Mouse (Mus musculus) MEL (cell line): Measurements from ENCODE around the gene Fam57a.

Experiments used
- CTCF ChIP-seq, 3 experiments: IDR thresholded peaks in 2 of 3; conservative IDR thresholded peaks in 1 of 3; 2 replicates each; pipeline ENCODE4 v1.5.1; 2011 to 2012; ENCODE audit warnings: low read length in 3 of 3, low read depth in 2 of 3, mild to moderate bottlenecking in 2 of 3, improper control_type of control experiment in 1 of 3, inconsistent platforms in 1 of 3, mixed read lengths in 1 of 3, moderate library complexity in 1 of 3; ENCODE audit not compliant: control insufficient read depth in 1 of 3, insufficient read depth in 1 of 3, poor library complexity in 1 of 3, severe bottlenecking in 1 of 3
- EP300 ChIP-seq, 2 experiments: IDR thresholded peaks; 2 replicates each; pipeline ENCODE4 v1.6.1; 2011; ENCODE audit warnings: improper control_type of control experiment in 2 of 2, low read length in 2 of 2, low read depth in 1 of 2, mild to moderate bottlenecking in 1 of 2
- MAFK ChIP-seq: IDR thresholded peaks from 2 replicates; pipeline ENCODE4 v1.6.1; 2011; ENCODE audit warnings: low read depth, mild to moderate bottlenecking, low read length, improper control_type of control experiment, borderline replicate concordance
- MXI1 ChIP-seq: IDR thresholded peaks from 2 replicates; pipeline ENCODE4 v1.6.1; 2011; ENCODE audit warnings: mild to moderate bottlenecking, low read depth, low read length, improper control_type of control experiment
- RCOR1 ChIP-seq: IDR thresholded peaks from 2 replicates; pipeline ENCODE4 v1.6.1; 2012; ENCODE audit warnings: low read depth, mild to moderate bottlenecking, inconsistent platforms, low read length, improper control_type of control experiment
- TCF12 ChIP-seq: IDR thresholded peaks from 2 replicates; pipeline ENCODE4 v1.6.1; 2014; ENCODE audit warnings: low read depth, mild to moderate bottlenecking, inconsistent platforms, low read length, improper control_type of control experiment, moderate library complexity

- TF ChIP-seq TCF12 (no peak), CTCF (IDR thresholded peaks at IDR 0.05 in 2 of 3, conservative IDR thresholded peaks at IDR 0.05 in 1 of 3; ENCODE audit: control insufficient read depth in 1 of 3, insufficient read depth in 1 of 3, low read depth in 2 of 3, low read length in 3 of 3, poor library complexity in 1 of 3, severe bottlenecking in 1 of 3) (no peak), MAFK (no peak), EP300 (IDR thresholded peaks at IDR 0.05; ENCODE audit: low read depth in 1 of 2, low read length in 2 of 2) (no peak), MXI1 (no peak), RCOR1 (no peak)
Measured at GRCm38 (mm10) chr11:76158375-76158774, 21.1 kb upstream of the Fam57a start.
